Mouse (Mus musculus) small intestine, adult 2 months (tissue): Measurements from ENCODE around the gene Rsbn1l.

Experiments
- CTCF ChIP-seq: fragments of 200-500 bp; IDR thresholded peaks from 2 replicates; pipeline ENCODE4 v1.5.1; 2012; ENCODE audit warnings: low read depth, mild to moderate bottlenecking, control low read depth, inconsistent platforms, low read length, moderate library complexity, mixed read lengths; ENCODE audit not compliant: insufficient replicate concordance, insufficient read length; ENCODE audit errors: extremely low read depth
- POLR2A ChIP-seq: fragments of 200-500 bp; IDR thresholded peaks from 2 replicates; pipeline ENCODE4 v1.6.1; 2012; ENCODE audit warnings: low read depth, mild to moderate bottlenecking, control low read depth, inconsistent platforms, low read length, moderate library complexity

DNA sequence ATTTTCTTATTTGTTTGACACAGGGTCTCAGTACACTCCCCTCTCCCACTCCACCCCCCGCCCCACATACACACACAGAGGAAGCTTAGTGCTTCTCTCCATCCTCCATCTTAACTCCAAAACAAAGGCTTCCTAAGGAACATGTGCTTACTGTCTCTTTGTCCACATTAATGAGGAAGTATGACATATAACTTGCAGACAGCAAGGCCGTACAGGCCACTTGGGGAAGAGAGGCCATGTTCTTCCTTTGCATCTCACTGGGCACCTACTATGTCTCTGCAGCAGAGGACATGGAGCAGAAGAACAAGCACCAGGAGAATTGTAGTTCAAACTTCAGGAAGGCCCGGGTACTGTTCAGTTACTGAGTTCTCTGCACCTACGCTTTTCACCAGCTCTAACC is 95.6 kb downstream of the Rsbn1l start:
- TF ChIP-seq POLR2A (no peak), CTCF (no peak)
